Comparison of ENCODE assay signal across 8 mouse cellular contexts in genomic region chr8:105935863-105936603, GRCm38 (mm10). TPM values are rescaled to one million over a fixed set of nuclear protein-coding genes. Genes with fewer than 3 reads are reported as not detected.
DNase-seq lines count a peak whose midpoint lies in the region; ATAC-seq and TF ChIP-seq lines count a peak whose summit lies in the region.

No protein-coding gene starts in this region.

- no peaks in the 10 kb centered on the region for H3K27me3 ChIP-seq in heart, embryonic 13.5 days (replicated peaks)
- no peaks in the 10 kb centered on the region for H3K27me3 ChIP-seq in hindbrain, embryonic 13.5 days
- H3K27me3 ChIP-seq in midbrain, embryonic 16.5 days (ENCODE audit: control insufficient read depth, insufficient read depth, low read depth, low read length): no peaks in the 10 kb centered on the region

- H3K9me3 ChIP-seq in heart, embryonic 13.5 days: no peaks in the 10 kb centered on the region
- H3K9me3 ChIP-seq in hindbrain, embryonic 13.5 days: no peaks in the 10 kb centered on the region
- no peaks in the 10 kb centered on the region for H3K9me3 ChIP-seq in midbrain, embryonic 16.5 days (replicated peaks; ENCODE audit: control insufficient read depth, low read length, poor library complexity, severe bottlenecking)

- DNase-seq in heart, adult 9 months (ENCODE audit: low spot score in 2 of 2): no peak
- DNase-seq in spleen, adult 12 weeks (ENCODE audit: low spot score): no peak
- DNase-seq in left cerebral cortex, adult 9 months (ENCODE audit: low spot score in 2 of 2): no peak

- peak overlapping the region; percentile 95 for H3K27ac ChIP-seq in heart, embryonic 13.5 days (replicated peaks)
- H3K27ac ChIP-seq in bone marrow macrophage, adult 2 months (ENCODE audit: insufficient read depth, low read depth, low read length): no peak overlapping the region
- H3K27ac ChIP-seq in hindbrain, embryonic 13.5 days: no peak overlapping the region
- peak overlapping the region; percentile 75 for H3K27ac ChIP-seq in midbrain, embryonic 16.5 days (ENCODE audit: low read length)

- H3K4me2 ChIP-seq in heart, embryonic 13.5 days: peak overlapping the region; percentile 98
- H3K4me2 ChIP-seq in hindbrain, embryonic 13.5 days: peak overlapping the region; percentile 93
- H3K4me2 ChIP-seq in midbrain, embryonic 16.5 days (ENCODE audit: low read length): peak overlapping the region; percentile 95

- H3K4me3 ChIP-seq in heart, embryonic 13.5 days: peak overlapping the region; percentile 85
- H3K4me3 ChIP-seq in bone marrow macrophage, adult 2 months (ENCODE audit: insufficient read depth, low read length): peak overlapping the region; percentile 69; the same call in 1 of the 2 replicates
- peak overlapping the region; percentile 74 for H3K4me3 ChIP-seq in hindbrain, embryonic 13.5 days
- H3K4me3 ChIP-seq in midbrain, embryonic 16.5 days (ENCODE audit: low read depth, low read length): peak overlapping the region; percentile 63

- no peak for TF ChIP-seq CTCF in bone marrow macrophage, adult 2 months (IDR thresholded peaks at IDR 0.05; ENCODE audit: low read depth, low read length)

- peak overlapping the region; percentile 85 for H3K9ac ChIP-seq in heart, embryonic 13.5 days
- H3K9ac ChIP-seq in hindbrain, embryonic 13.5 days: peak overlapping the region; percentile 93
- peak overlapping the region; percentile 85 for H3K9ac ChIP-seq in midbrain, embryonic 16.5 days (ENCODE audit: low read depth, low read length)

- 28% methylated on average over 7 of the region's 7 CpGs for WGBS in heart, embryonic 13.5 days
- 38% methylated on average over 7 of the region's 7 CpGs for WGBS in hindbrain, embryonic 13.5 days
- WGBS in midbrain, embryonic 16.5 days: 31% methylated on average over 7 of the region's 7 CpGs

- ATAC-seq in heart, embryonic 13.5 days (ENCODE audit: extremely low read depth, insufficient number of reproducible peaks, low FRiP score, low TSS enrichment): no peak
- no peak for ATAC-seq in hindbrain, embryonic 13.5 days (ENCODE audit: low FRiP score)
- no peak for ATAC-seq in midbrain, embryonic 16.5 days
- ATAC-seq in granulocyte monocyte progenitor cell, adult 5-6 weeks (replicated peaks; ENCODE audit: poor library complexity, severe bottlenecking): no peak

- no peak for TF ChIP-seq POLR2A in bone marrow macrophage, adult 2 months (IDR thresholded peaks at IDR 0.05; ENCODE audit: borderline replicate concordance, low read depth, low read length)

- H3K36me3 ChIP-seq in heart, embryonic 13.5 days: peaks cover 38% of the 10 kb centered on the region
- H3K36me3 ChIP-seq in hindbrain, embryonic 13.5 days: peaks cover 21% of the 10 kb centered on the region
- no peaks in the 10 kb centered on the region for H3K36me3 ChIP-seq in midbrain, embryonic 16.5 days (ENCODE audit: control insufficient read depth, insufficient read depth, low read length)

- peaks cover 24% of the 10 kb centered on the region for H3K4me1 ChIP-seq in heart, embryonic 13.5 days
- peaks cover 10% of the 10 kb centered on the region for H3K4me1 ChIP-seq in bone marrow macrophage, adult 2 months (ENCODE audit: control insufficient read depth, insufficient read depth, low read length)
- H3K4me1 ChIP-seq in hindbrain, embryonic 13.5 days (replicated peaks): peaks cover 18% of the 10 kb centered on the region
- peaks cover 14% of the 10 kb centered on the region for H3K4me1 ChIP-seq in midbrain, embryonic 16.5 days (ENCODE audit: control insufficient read depth, insufficient read depth, low read length)

RNA-seq across cellular contexts. Expression of gene Psmb10, which starts 2.2 kb away (rescaled TPM):
- 51.9 and 61.3 TPM in 2 replicates for polyA plus RNA-seq in heart, embryonic 13.5 days (2015; fragmentation: Nextera tagmentation; extraction: Ambion mirVana)
- polyA plus RNA-seq in bone marrow macrophage, adult 2 months (2012; ENCODE audit: insufficient read depth, insufficient read length, missing spikeins): 150 and 151 TPM in 2 replicates
- 40.3 and 46.9 TPM in 2 replicates for polyA plus RNA-seq in hindbrain, embryonic 13.5 days (2015; fragmentation: Nextera tagmentation; extraction: Ambion mirVana)
- 59.6 and 71.2 TPM in 2 replicates for polyA plus RNA-seq in midbrain, embryonic 16.5 days (2015; fragmentation: Nextera tagmentation; extraction: Ambion mirVana)
- 176 and 220 TPM in 2 replicates for total RNA-seq in granulocyte monocyte progenitor cell, adult 5-6 weeks (2014; fragmentation: Nextera tagmentation)
- total RNA-seq in granulocyte monocyte progenitor cell, adult 5-6 weeks (2017): 71.7 and 92.7 TPM in 2 replicates

RNA-seq across cellular contexts. Expression of gene Ctrl, which starts 2.4 kb away (rescaled TPM):
- polyA plus RNA-seq in heart, embryonic 13.5 days (2015; fragmentation: Nextera tagmentation; extraction: Ambion mirVana): 0.74 and 1.1 TPM in 2 replicates
- polyA plus RNA-seq in bone marrow macrophage, adult 2 months (2012; ENCODE audit: insufficient read depth, insufficient read length, missing spikeins): 0.63 TPM in 1 of 2 replicates, not detected in the other
- 2.8 and 4.0 TPM in 2 replicates for polyA plus RNA-seq in hindbrain, embryonic 13.5 days (2015; fragmentation: Nextera tagmentation; extraction: Ambion mirVana)
- polyA plus RNA-seq in midbrain, embryonic 16.5 days (2015; fragmentation: Nextera tagmentation; extraction: Ambion mirVana): 4.5 and 4.9 TPM in 2 replicates
- total RNA-seq in granulocyte monocyte progenitor cell, adult 5-6 weeks (2014; fragmentation: Nextera tagmentation): 2.9 and 5.5 TPM in 2 replicates
- 2.7 TPM in 1 of 2 replicates, not detected in the other for total RNA-seq in granulocyte monocyte progenitor cell, adult 5-6 weeks (2017)

RNA-seq across cellular contexts. Expression of gene Lcat, which starts 7.1 kb away (rescaled TPM):
- 1.5 and 3.0 TPM in 2 replicates for polyA plus RNA-seq in heart, embryonic 13.5 days (2015; fragmentation: Nextera tagmentation; extraction: Ambion mirVana)
- 0.55 and 0.60 TPM in 2 replicates for polyA plus RNA-seq in bone marrow macrophage, adult 2 months (2012; ENCODE audit: insufficient read depth, insufficient read length, missing spikeins)
- 0.90 and 1.0 TPM in 2 replicates for polyA plus RNA-seq in hindbrain, embryonic 13.5 days (2015; fragmentation: Nextera tagmentation; extraction: Ambion mirVana)
- polyA plus RNA-seq in midbrain, embryonic 16.5 days (2015; fragmentation: Nextera tagmentation; extraction: Ambion mirVana): 1.3 and 3.0 TPM in 2 replicates
- total RNA-seq in granulocyte monocyte progenitor cell, adult 5-6 weeks (2014; fragmentation: Nextera tagmentation): not detected in 2 replicates
- total RNA-seq in granulocyte monocyte progenitor cell, adult 5-6 weeks (2017): not detected in 2 replicates

RNA-seq across cellular contexts. Expression of gene Slc12a4, which starts 29.9 kb away (rescaled TPM):
- polyA plus RNA-seq in heart, embryonic 13.5 days (2015; fragmentation: Nextera tagmentation; extraction: Ambion mirVana): 37.7 and 39.4 TPM in 2 replicates
- 19.6 and 27.5 TPM in 2 replicates for polyA plus RNA-seq in bone marrow macrophage, adult 2 months (2012; ENCODE audit: insufficient read depth, insufficient read length, missing spikeins)
- 7.9 and 8.9 TPM in 2 replicates for polyA plus RNA-seq in hindbrain, embryonic 13.5 days (2015; fragmentation: Nextera tagmentation; extraction: Ambion mirVana)
- 7.6 and 10.6 TPM in 2 replicates for polyA plus RNA-seq in midbrain, embryonic 16.5 days (2015; fragmentation: Nextera tagmentation; extraction: Ambion mirVana)
- total RNA-seq in granulocyte monocyte progenitor cell, adult 5-6 weeks (2014; fragmentation: Nextera tagmentation): 4.7 and 7.8 TPM in 2 replicates
- 1.6 and 6.8 TPM in 2 replicates for total RNA-seq in granulocyte monocyte progenitor cell, adult 5-6 weeks (2017)

RNA-seq across cellular contexts. Expression of gene Pskh1, which starts 35.8 kb away (rescaled TPM):
- polyA plus RNA-seq in heart, embryonic 13.5 days (2015; fragmentation: Nextera tagmentation; extraction: Ambion mirVana): 23.6 and 24.6 TPM in 2 replicates
- polyA plus RNA-seq in bone marrow macrophage, adult 2 months (2012; ENCODE audit: insufficient read depth, insufficient read length, missing spikeins): 18.0 and 18.8 TPM in 2 replicates
- polyA plus RNA-seq in hindbrain, embryonic 13.5 days (2015; fragmentation: Nextera tagmentation; extraction: Ambion mirVana): 12.4 and 13.1 TPM in 2 replicates
- polyA plus RNA-seq in midbrain, embryonic 16.5 days (2015; fragmentation: Nextera tagmentation; extraction: Ambion mirVana): 10.6 and 10.8 TPM in 2 replicates
- total RNA-seq in granulocyte monocyte progenitor cell, adult 5-6 weeks (2014; fragmentation: Nextera tagmentation): 18.0 and 28.1 TPM in 2 replicates
- total RNA-seq in granulocyte monocyte progenitor cell, adult 5-6 weeks (2017): 19.7 and 20.6 TPM in 2 replicates

Comparison
In these comparisons a context has a peak if more than half of its experiments do, and no peak if none do; other contexts are left out.
1. H3K27ac ChIP-seq: peak in heart, embryonic 13.5 days (single experiment) and midbrain, embryonic 16.5 days (single experiment); none in bone marrow macrophage, adult 2 months (single experiment) and hindbrain, embryonic 13.5 days (single experiment).
2. Peak in every context shown above with its lines, with median percentiles within 50 percentile points of each other: H3K4me2 ChIP-seq, H3K4me3 ChIP-seq and H3K9ac ChIP-seq.